In genomic region chr6:90570392-90570791, GRCm38 (mm10) we compare ENCODE assay signal across 29 mouse cellular contexts. TPM values are rescaled to one million over a fixed set of nuclear protein-coding genes. Genes with fewer than 3 reads are reported as not detected.
DNase-seq lines count a peak whose midpoint lies in the region; ATAC-seq and TF ChIP-seq lines count a peak whose summit lies in the region.
"Had no signal": no experiment of that assay in that cellular context is flagged by ENCODE, and none has a peak within 500 bp of the region (broad histone marks: within the 10 kb centered on the region; RNA-seq: fewer than 3 reads in every experiment).

No protein-coding gene starts in this region.

- H3K4me1 ChIP-seq in kidney, embryonic 15.5 days, result peaks cover 10% of the 10 kb centered on the region
- peaks cover 4% of the 10 kb centered on the region; the same call in 1 of the 2 replicates for H3K4me1 ChIP-seq in intestine, postnatal 0 days (replicated peaks; ENCODE audit: control insufficient read depth, insufficient read depth, low read length)
- peaks cover 21% of the 10 kb centered on the region for H3K4me1 ChIP-seq in small intestine, adult 2 months (ENCODE audit: control insufficient read depth, insufficient read depth, insufficient read length, low read length)
- H3K4me1 ChIP-seq in neural tube, embryonic 15.5 days, result peaks cover 8% of the 10 kb centered on the region
- H3K4me1 ChIP-seq: forebrain, embryonic 12.5 days; limb, embryonic 10.5 days; liver, embryonic 13.5 days had no signal

- no peak for TF ChIP-seq POLR2A in small intestine, adult 2 months (IDR thresholded peaks at IDR 0.05; ENCODE audit: low read depth, low read length)

- TF ChIP-seq CTCF in intestine, postnatal 0 days (IDR thresholded peaks at IDR 0.05; ENCODE audit: low read depth), result no peak
- TF ChIP-seq CTCF in small intestine, adult 2 months (IDR thresholded peaks at IDR 0.05; ENCODE audit: extremely low read depth, insufficient read length, insufficient replicate concordance, low read depth, low read length), result no peak

- H3K9me3 ChIP-seq in kidney, embryonic 15.5 days (replicated peaks), result no peaks in the 10 kb centered on the region
- no peaks in the 10 kb centered on the region for H3K9me3 ChIP-seq in intestine, postnatal 0 days (ENCODE audit: control insufficient read depth)
- no peaks in the 10 kb centered on the region for H3K9me3 ChIP-seq in neural tube, embryonic 15.5 days (replicated peaks)
- H3K9me3 ChIP-seq: forebrain, embryonic 12.5 days; G1E; heart, embryonic 10.5 days; hindbrain, embryonic 13.5 days; limb, embryonic 10.5 days; limb, embryonic 15.5 days; liver, embryonic 13.5 days had no signal

- no peak overlapping the region for H3K4me3 ChIP-seq in kidney, embryonic 15.5 days (replicated peaks)
- no peak overlapping the region for H3K4me3 ChIP-seq in intestine, postnatal 0 days (ENCODE audit: low read depth, low read length)
- no peak overlapping the region for H3K4me3 ChIP-seq in small intestine, adult 2 months (ENCODE audit: low read depth, low read length)
- no peak overlapping the region for H3K4me3 ChIP-seq in neural tube, embryonic 15.5 days (replicated peaks)
- H3K4me3 ChIP-seq: erythroblast, embryonic 14.5 days; forebrain, embryonic 12.5 days; heart, embryonic 10.5 days; hindbrain, embryonic 13.5 days; limb, embryonic 10.5 days; limb, embryonic 15.5 days; liver, embryonic 13.5 days had no signal

- H3K27ac ChIP-seq in kidney, embryonic 15.5 days, result no peak overlapping the region
- peak overlapping the region; percentile 80 for H3K27ac ChIP-seq in intestine, postnatal 0 days (ENCODE audit: low read depth, low read length)
- peak overlapping the region; percentile 84 for H3K27ac ChIP-seq in small intestine, adult 2 months (ENCODE audit: insufficient read depth, low read depth, low read length)
- H3K27ac ChIP-seq in neural tube, embryonic 15.5 days (replicated peaks), result no peak overlapping the region
- H3K27ac ChIP-seq: forebrain, embryonic 12.5 days; heart, embryonic 10.5 days; hindbrain, embryonic 13.5 days; limb, embryonic 10.5 days; limb, embryonic 15.5 days; liver, embryonic 13.5 days; macrophage had no signal

- DNase-seq in kidney, adult 11 months, result peak; percentile 48
- peak; percentile 75 for DNase-seq in kidney, postnatal 10 days
- DNase-seq in spleen, postnatal 14 days (ENCODE audit: low spot score in 2 of 2), result no peak
- no peak for DNase-seq in thymus, postnatal 14 days
- DNase-seq: adrenal gland, postnatal 25 days; cerebellum, adult 18-20 months; cerebellum, postnatal 10 days; forebrain, postnatal 0 days; gastrocnemius, postnatal 10 days; heart, postnatal 36 days; layer of hippocampus, adult 9-11 months; liver, embryonic 13.5 days; lung, adult 18-20 months; lung, postnatal 10 days; right cerebral cortex, postnatal 4 days; thymus, postnatal 36 days had no signal

- no peak overlapping the region for H3K4me2 ChIP-seq in kidney, embryonic 15.5 days
- H3K4me2 ChIP-seq in intestine, postnatal 0 days (replicated peaks; ENCODE audit: low read depth), result peak overlapping the region; percentile 25
- H3K4me2 ChIP-seq in neural tube, embryonic 15.5 days, result no peak overlapping the region
- H3K4me2 ChIP-seq: forebrain, embryonic 12.5 days; hindbrain, embryonic 13.5 days; limb, embryonic 15.5 days; liver, embryonic 13.5 days had no signal

- ATAC-seq in kidney, embryonic 15.5 days (replicated peaks; ENCODE audit: low FRiP score), result no peak
- ATAC-seq in intestine, postnatal 0 days, result peak; percentile 85
- no peak for ATAC-seq in neural tube, embryonic 15.5 days (ENCODE audit: low FRiP score)
- ATAC-seq: forebrain, postnatal 0 days; midbrain, embryonic 16.5 days had no signal

- no peak overlapping the region for H3K9ac ChIP-seq in kidney, embryonic 15.5 days
- 0 out of 2 replicates have a peak overlapping the region, but pooled peaks have one; percentile 2 for H3K9ac ChIP-seq in intestine, postnatal 0 days (ENCODE audit: low read depth, low read length)
- H3K9ac ChIP-seq in neural tube, embryonic 15.5 days (replicated peaks), result no peak overlapping the region
- H3K9ac ChIP-seq: forebrain, embryonic 12.5 days; forebrain, postnatal 0 days; hindbrain, embryonic 13.5 days; limb, embryonic 15.5 days; liver, embryonic 13.5 days had no signal

- no peaks in the 10 kb centered on the region for H3K27me3 ChIP-seq in kidney, embryonic 15.5 days
- no peaks in the 10 kb centered on the region for H3K27me3 ChIP-seq in intestine, postnatal 0 days (replicated peaks; ENCODE audit: control insufficient read depth, insufficient read depth, low read length)
- H3K27me3 ChIP-seq in small intestine, adult 2 months (ENCODE audit: control insufficient read depth, insufficient read depth, low read length), result no peaks in the 10 kb centered on the region
- H3K27me3 ChIP-seq in neural tube, embryonic 15.5 days (replicated peaks), result no peaks in the 10 kb centered on the region
- H3K27me3 ChIP-seq: forebrain, embryonic 12.5 days; hindbrain, embryonic 13.5 days; limb, embryonic 15.5 days had no signal

- WGBS in kidney, embryonic 15.5 days, result 56% methylated on average over 8 of the region's 8 CpGs
- WGBS in intestine, postnatal 0 days, result 25% methylated on average over 8 of the region's 8 CpGs
- WGBS in small intestine, adult 2 months, result 34% methylated on average over 8 of the region's 8 CpGs
- WGBS in neural tube, embryonic 15.5 days, result 80% methylated on average over 8 of the region's 8 CpGs

- H3K36me3 ChIP-seq in kidney, embryonic 15.5 days, result no peaks in the 10 kb centered on the region
- no peaks in the 10 kb centered on the region for H3K36me3 ChIP-seq in intestine, postnatal 0 days (ENCODE audit: control insufficient read depth, insufficient read depth)
- peaks cover 21% of the 10 kb centered on the region for H3K36me3 ChIP-seq in small intestine, adult 2 months (ENCODE audit: control insufficient read depth, insufficient read depth, low read length)
- no peaks in the 10 kb centered on the region for H3K36me3 ChIP-seq in neural tube, embryonic 15.5 days
- H3K36me3 ChIP-seq: forebrain, embryonic 12.5 days; G1E; heart, embryonic 10.5 days; hindbrain, embryonic 13.5 days; limb, embryonic 10.5 days; limb, embryonic 15.5 days; liver, embryonic 13.5 days had no signal

RNA-seq across cellular contexts. Expression of gene Slc41a3, which starts 34.1 kb away (rescaled TPM):
- 6.2 and 7.6 TPM in 2 replicates for polyA plus RNA-seq in kidney, embryonic 15.5 days (2015; fragmentation: Nextera tagmentation; extraction: Ambion mirVana)
- 8.8 and 10.0 TPM in 2 replicates for polyA plus RNA-seq in intestine, postnatal 0 days (2015; fragmentation: Nextera tagmentation; extraction: Ambion mirVana)
- 1.5 and 10.7 TPM in 2 replicates for polyA plus RNA-seq in small intestine, adult 2 months (2012; rRNA removed)
- polyA plus RNA-seq in neural tube, embryonic 15.5 days (2015; fragmentation: Nextera tagmentation; extraction: Ambion mirVana), result 8.2 TPM in 2 replicates

Comparison
In these comparisons a context has a peak if more than half of its experiments do, and no peak if none do; other contexts are left out.
1. DNase-seq: peak in kidney, adult 11 months (single experiment) and kidney, postnatal 10 days (single experiment); none in spleen, postnatal 14 days (0 of 2) and thymus, postnatal 14 days (single experiment).
2. H3K27ac ChIP-seq: peak in intestine, postnatal 0 days (single experiment) and small intestine, adult 2 months (single experiment); none in kidney, embryonic 15.5 days (single experiment) and neural tube, embryonic 15.5 days (single experiment).